Mouse (Mus musculus) adrenal gland, postnatal 36 days (tissue): ENCODE data around the gene Fbxw7. TPM values are rescaled to one million over a fixed set of nuclear protein-coding genes. Genes with fewer than 3 reads are reported as not detected.

Source experiments
- DNase-seq, 2 experiments: peaks; one replicate each; pipeline ENCODE4 v3.0.0; 2021; ENCODE audit warnings: mixed read lengths in 1 of 2
- total RNA-seq, 2 experiments: library from RNA; stranded (reverse); gene quantifications; 2 replicates each; pipeline ENCODE4 v1.2.3; 2021

Fbxw7 gene
- total RNA-seq, 2 experiments from 2014 or later = 15.2 to 18.6 TPM

- peak in 1 of 2 experiments; percentile 21 for DNase-seq
These were observed 74.6 kb downstream of the Fbxw7 start for GRCm38 (mm10) chr3:84889648-84890047.

GRCm38 (mm10) chr3:84890983-84891382 is 75.9 kb downstream of the Fbxw7 start:
- DNase-seq = peak; percentile 75 to 81

- DNase-seq = no peak
These were observed 82.9 kb downstream of the Fbxw7 start for GRCm38 (mm10) chr3:84897952-84898351.

- DNase-seq = peak; percentile 8 to 49
These were observed 91.5 kb downstream of the Fbxw7 start for GRCm38 (mm10) chr3:84906528-84906927.

GRCm38 (mm10) chr3:84914284-84914683 is 99.2 kb downstream of the Fbxw7 start:
- no peak for DNase-seq

GRCm38 (mm10) chr3:84917903-84918679 is 103.0 kb downstream of the Fbxw7 start:
- DNase-seq = no peak

- DNase-seq = peak; percentile 20 to 54
These were observed 106.8 kb downstream of the Fbxw7 start for GRCm38 (mm10) chr3:84921704-84922420.

- no peak for DNase-seq
These were observed 108.2 kb downstream of the Fbxw7 start for GRCm38 (mm10) chr3:84923256-84923655.

GRCm38 (mm10) chr3:84923670-84924069 is 108.6 kb downstream of the Fbxw7 start:
- no peak for DNase-seq

- DNase-seq = no peak
These were observed 110.2 kb downstream of the Fbxw7 start for GRCm38 (mm10) chr3:84925229-84925628.

- DNase-seq = no peak
These were observed 111.1 kb downstream of the Fbxw7 start for GRCm38 (mm10) chr3:84926140-84926539.

- DNase-seq = peak in 1 of 2 experiments; percentile 4
These were observed 112.2 kb downstream of the Fbxw7 start for GRCm38 (mm10) chr3:84927168-84927794.

- DNase-seq = no peak
These were observed 112.8 kb downstream of the Fbxw7 start for GRCm38 (mm10) chr3:84927901-84928300.

- DNase-seq = peak in 1 of 2 experiments; percentile 19
These were observed 114.1 kb downstream of the Fbxw7 start for GRCm38 (mm10) chr3:84929171-84929570.

GRCm38 (mm10) chr3:84930683-84931082 is 115.6 kb downstream of the Fbxw7 start:
- DNase-seq = no peak

- DNase-seq = peak; percentile 36 to 38
These were observed 120.7 kb downstream of the Fbxw7 start for GRCm38 (mm10) chr3:84935729-84936128.

- no peak for DNase-seq
These were observed 121.2 kb downstream of the Fbxw7 start for GRCm38 (mm10) chr3:84936252-84936651.

GRCm38 (mm10) chr3:84936956-84937355 is 121.9 kb downstream of the Fbxw7 start:
- DNase-seq = no peak

GRCm38 (mm10) chr3:84937360-84938355 is 122.6 kb downstream of the Fbxw7 start:
- DNase-seq = peak in 1 of 2 experiments; percentile 16

GRCm38 (mm10) chr3:84944933-84945332 is 129.9 kb downstream of the Fbxw7 start:
- no peak for DNase-seq

- no peak for DNase-seq
These were observed 131.3 kb downstream of the Fbxw7 start for GRCm38 (mm10) chr3:84946381-84946780.

GRCm38 (mm10) chr3:84949387-84949786 is 134.3 kb downstream of the Fbxw7 start:
- no peak for DNase-seq
